Mouse (Mus musculus) gastrocnemius, postnatal 36 days (tissue): ENCODE measurements around the gene Prune1. TPM values are rescaled to one million over a fixed set of nuclear protein-coding genes. Genes with fewer than 3 reads are reported as not detected.

Experiments
- DNase-seq, 2 experiments: peaks; one replicate each; pipeline ENCODE4 v3.0.0; 2022
- intact Hi-C: fragments of 180-260 bp; cut with DNase I; formaldehyde crosslinking; loops from one replicate; pipeline ENCODE4 v1.15.1; 2025
- total RNA-seq, 2 experiments: library from RNA; stranded (reverse); gene quantifications; 2 replicates each; pipeline ENCODE4 v1.2.3; 2021

Gene Prune1
- total RNA-seq, 2 experiments from 2014 or later, result 39.4 to 45.5 TPM

DNA sequence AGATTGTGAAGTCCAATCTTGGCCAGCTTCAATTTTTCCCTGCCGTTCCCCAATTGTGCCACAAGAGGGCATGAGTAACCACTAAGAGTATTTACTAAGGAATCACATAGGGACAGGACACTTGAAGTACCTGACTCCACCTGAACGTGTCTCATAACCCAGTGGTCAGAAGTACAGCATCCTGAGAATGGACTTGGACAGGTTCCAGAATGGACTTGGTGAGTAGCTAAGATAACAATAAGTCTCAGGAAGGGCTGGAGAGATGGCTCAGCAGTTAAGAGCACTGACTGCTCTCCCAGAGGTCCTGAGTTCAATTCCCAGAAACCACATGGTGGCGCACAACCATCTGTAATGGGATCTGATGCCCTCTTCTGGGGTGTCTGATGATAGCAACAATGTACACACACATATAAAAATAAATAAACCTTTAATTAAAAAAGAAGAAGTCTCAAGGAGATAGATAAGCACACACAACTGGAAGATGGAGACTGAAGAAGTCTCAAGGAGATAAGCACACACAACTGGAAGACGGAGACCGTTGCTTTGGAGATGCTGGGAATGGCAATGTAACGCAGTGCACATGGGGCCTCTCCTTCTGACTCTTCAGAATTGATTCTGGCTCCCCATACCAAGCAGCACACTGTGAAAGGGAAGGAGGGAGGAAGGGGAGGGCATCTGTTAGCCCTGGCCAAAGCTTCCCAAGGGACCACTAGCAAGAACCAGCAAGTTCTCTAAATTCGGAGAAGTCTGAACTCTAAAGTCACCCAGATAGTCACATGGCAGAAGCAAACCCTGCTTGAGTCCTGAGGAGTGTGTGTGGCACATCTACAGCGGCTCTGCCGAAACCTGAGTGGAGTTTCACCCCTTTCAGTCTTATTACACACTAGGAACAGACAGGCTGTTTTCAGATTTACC is 29.3 kb upstream of the Prune1 start:
- intact Hi-C loops, result loop anchor here (5.0 kb wide), 1 partner anchor 81 kb away; no protein-coding TSS in a partner anchor
- DNase-seq, result peak; percentile 44 to 59

DNA sequence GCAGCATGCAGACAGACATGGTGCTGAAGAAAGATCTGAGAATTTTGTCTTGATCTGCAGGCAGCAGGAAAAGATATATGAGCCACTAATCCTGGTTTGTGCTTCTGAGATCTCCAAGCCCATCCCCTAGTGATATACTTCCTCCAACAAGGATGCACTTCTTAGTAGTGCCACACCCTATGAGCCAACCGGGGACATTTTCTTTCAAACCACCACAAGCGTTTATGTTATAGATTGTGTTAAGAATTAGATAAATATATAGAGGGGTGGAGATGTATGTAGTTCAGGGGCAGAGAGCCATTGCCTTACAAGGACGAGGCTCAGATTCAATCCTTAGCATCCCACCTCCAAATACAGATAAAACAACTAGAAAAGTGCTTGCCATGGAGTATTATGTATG is 28.6 kb upstream of the Prune1 start:
- intact Hi-C loops, result loop anchor here (5.0 kb wide), 1 partner anchor 82 kb away; no protein-coding TSS in a partner anchor
- no peak for DNase-seq

DNA sequence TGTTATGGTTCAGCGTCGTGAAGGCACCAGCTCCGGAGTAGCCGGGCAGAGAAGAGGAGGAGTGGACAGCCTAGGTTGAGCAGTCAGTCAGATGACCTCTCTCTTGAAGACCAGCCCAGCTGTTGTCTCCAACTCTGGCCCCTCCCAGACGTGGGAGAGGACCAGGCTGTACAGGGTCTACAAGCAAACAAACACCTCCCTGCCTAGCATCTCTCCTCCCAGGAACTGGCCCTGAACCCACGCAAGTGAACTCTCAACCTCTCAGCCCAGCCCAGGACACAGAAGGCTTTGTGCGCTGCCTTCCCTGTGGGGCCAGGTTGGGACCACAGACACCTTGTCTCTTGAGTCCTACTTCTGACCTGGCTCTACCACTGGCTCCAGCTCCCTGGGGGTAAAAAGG is 25.2 kb upstream of the Prune1 start, which contains the start of gene Anxa9:
TSS of gene Anxa9 (minus strand) at position 77 of the 400 bp plus-strand sequence.
- intact Hi-C loops, result no loop called here
- no peak for DNase-seq

DNA sequence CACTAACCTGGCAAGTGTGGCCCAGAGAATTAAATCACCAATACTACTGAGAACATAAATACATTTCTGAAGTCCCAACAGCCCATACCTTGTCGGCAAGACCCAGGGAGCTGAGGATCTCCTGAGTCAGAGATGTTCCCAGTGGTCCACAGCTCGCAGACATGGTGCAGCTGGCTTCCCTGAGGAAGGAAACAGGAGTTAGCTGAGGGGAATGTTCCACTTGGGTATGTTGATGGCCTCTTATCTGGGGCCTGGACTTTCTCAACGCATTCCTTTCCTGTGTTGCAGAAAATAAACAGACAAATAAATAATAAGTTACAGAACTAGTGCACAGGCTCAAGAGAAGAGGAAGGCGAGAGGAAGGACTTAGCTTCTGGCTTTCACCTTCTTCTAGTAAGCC is 24.4 kb upstream of the Prune1 start:
- no peak for DNase-seq
- intact Hi-C loops, result no loop called here

DNA sequence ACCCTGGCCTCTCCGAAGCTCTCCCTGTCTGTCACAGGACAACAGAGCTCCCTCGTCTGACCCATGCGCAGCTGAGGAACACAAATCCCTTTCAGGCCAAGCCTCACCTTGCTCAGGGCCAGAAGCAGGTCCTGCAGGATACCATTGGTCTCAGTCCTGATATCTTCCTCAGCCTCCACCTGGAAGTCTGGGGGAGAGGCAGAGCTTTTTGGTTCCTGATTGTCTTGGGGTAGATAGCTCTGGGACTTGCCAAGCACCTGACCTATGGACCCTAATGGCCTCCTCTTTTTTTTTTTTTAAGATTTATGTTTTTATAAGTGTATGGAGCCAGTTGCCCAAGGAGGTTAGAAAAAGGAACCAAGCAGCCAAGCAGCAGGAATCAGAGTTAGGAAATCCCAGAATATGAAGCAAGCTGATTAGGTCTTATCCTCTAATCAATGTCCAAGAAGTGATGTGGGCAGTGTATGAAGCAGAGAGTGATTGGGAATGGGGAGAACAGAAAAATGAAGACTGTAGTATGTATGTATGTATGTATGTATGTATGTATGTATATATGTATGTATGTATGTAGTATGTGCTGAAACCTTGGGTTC is 19.4 kb upstream of the Prune1 start:
- intact Hi-C loops, result no loop called here
- no peak for DNase-seq

DNA sequence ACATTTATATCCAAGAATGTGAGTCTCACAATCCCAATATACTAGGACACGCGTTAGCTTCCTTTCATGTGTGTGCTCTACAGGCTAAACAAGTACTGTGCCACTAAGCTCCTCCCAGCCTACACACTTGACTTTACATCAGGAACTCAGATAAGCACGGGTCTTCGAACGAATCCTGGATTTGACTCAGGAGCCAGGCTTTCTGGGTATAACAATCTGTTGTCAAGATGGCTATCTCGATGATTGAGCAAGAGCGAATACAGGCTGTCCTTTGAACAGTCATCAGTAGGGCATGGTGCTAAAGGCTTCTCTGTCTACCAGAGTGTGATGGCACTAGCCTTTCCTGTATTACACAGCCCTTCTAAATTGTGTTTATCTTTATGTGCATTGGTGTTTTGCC is 16.1 kb upstream of the Prune1 start:
- no peak for DNase-seq
- intact Hi-C loops, result no loop called here

DNA sequence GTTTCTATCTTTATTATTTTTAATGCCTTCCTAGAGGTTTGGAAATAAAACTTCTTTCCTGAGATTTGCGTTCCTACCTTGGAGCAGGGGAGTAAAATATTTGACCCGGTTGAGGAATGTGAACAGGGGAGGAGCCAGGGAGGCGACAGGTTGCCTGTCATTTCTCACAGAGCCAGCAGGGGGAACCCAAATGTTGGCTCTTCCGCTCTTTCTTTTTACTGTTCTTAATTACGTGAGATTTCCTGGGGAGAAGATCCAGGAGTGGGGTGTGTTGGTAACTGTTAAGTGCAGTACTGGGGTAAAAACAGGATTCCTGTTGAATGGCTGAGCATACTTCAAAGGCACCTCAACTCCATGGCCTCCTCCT is 14.2 kb upstream of the Prune1 start:
- intact Hi-C loops, result no loop called here
- no peak for DNase-seq

DNA sequence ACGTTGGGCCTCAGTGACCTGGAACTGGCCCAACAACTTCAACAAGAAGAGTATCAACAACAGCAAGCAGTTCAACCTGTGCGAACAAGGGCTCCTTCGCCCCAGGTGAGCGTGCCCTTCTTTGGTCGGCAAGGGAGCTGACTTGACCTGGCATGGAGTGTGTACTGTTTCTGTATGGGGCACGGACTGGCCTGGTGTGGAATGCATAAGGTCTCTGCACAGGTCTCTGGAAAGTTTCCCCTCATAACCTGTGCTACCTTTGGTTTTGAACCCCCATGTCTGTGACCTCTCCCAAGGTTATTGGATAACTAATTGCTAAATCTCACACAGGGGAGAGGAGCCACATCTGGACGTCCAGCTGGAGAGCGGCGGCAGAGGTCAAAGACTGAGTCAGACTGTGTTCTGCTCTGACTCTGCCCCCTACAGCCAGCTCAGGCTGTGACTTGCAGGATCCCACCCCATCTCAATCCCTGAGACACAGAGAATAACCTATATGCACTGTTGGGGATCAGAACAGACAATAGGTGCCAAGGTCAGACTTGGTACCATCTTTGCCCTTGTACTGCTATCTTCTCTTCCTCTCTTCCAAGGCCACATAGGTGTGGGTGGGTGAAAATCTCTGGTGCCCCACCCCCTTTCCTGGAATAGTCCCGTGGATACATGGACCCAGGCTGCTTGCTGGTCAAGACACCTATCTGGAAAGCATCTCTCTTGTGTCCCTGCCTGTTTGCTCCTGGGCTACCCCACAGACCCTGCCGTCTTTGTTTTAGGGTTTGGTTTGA is 13.6 kb upstream of the Prune1 start:
- intact Hi-C loops, result no loop called here
- DNase-seq, result no peak

DNA sequence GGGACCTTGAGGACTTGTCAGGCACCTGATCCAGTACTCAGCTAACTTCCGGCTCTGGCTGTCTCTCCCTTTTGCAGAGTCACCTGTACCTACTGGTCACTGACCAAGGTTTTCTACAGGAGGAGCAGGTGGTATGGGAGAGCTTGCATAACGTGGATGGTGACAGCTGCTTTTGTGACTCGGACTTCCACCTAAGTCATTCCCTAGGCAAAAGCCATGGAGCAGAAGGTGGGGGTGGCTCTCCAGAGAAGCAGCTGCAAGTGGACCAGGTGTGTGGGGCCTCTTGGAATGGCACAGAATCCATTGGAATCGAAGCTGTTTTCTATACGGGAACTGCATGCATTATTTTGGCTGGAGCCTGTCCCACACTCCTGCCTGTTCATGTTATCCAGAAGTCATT is 12.8 kb upstream of the Prune1 start:
- no peak for DNase-seq
- intact Hi-C loops, result no loop called here

DNA sequence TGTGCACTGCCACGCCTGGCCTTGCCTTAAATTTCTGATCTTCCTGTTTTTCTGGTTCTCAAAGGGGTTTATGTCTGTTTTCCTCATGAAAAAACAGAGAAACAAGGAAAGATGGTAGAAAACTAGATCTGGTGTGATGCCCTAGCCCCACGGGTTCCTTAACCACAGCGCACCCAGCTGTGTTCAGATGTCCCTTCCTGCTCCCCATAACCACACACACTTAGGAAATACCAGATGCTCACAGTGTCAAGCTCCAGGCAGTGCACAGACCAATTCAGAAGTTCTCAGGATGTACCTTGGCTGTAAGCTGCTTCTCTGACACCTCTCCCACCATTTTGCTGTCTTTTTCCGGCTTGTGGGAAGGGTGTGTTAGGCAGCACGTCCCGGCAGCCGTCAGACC is 12.4 kb upstream of the Prune1 start:
- intact Hi-C loops, result no loop called here
- no peak for DNase-seq

DNA sequence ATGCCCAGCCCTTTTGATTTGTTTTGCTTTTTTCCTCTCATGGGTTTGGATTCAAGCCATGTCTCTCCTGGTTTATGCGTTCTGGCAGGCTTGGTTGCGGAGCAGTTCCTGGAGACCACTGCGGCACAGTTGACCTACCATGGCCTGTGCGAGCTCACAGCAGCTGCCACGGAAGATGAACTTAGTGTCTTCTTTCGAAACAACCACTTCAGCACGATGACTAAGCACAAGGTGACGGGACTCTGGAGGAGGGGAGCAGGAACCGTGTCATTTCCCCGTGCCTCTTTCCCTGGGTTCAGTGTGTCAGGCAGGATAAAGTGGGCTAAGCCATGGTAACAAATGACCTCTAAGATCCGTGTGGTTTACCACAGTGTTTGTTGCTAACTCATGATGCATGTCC is 11.7 kb upstream of the Prune1 start:
- intact Hi-C loops, result no loop called here
- DNase-seq, result no peak

DNA sequence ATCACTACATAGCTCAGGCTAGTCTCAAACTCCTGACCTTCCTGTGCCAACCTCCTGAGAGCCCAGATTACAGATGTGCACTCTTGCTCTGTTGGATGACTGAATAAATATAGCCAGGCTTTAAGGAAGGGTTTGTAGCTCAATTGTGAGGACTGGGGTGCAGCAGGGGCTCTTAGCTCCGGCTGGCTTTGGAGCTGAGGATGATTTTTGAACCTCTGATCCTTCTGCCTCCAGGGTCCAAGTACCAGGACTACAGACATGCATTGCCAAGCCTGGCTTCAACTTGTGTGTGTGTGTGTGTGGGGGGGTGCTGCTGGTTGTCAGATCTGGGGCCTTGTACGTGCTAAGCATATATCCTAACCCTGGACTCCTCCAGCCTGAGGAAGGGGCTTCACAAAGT is 11.0 kb upstream of the Prune1 start:
- no peak for DNase-seq
- intact Hi-C loops, result no loop called here

DNA sequence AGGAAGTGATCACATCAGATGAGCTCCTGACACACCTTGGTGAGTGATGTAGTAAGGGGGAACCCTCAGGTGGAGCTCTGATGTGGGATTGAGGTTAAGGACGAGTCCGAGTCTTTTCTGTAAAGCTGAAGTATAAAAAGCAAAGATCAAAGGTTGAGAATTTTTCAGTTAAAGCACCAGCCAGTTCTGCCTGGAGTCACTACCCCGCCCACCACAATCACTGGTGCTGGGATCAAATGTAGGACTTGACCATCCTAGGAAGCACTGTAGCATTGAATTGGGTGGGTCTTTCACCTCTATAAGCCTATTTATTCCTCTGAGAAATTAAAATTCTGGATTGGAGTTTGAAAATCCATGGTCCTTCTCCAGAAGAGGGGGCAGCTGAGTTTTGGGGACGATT is 9.2 kb upstream of the Prune1 start:
- intact Hi-C loops, result no loop called here

DNA sequence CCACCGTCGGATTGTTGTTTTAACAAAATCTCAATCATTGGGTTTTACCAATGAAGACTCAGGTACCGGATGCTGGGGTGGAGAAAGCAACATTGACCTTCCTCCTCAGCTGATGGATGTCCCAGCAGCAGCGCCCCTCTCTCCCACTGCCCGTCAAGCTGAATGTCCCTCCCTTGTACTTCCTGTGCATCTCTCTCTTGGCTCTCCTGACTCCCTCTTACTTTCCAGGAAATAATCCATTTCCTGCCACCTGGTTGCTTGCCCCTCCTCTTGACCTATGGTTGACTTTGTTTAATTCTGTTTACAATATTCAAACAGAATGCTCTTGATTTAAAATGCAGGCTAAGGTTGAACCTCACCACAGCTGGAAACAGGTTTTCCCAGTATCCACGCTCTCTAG is 8.3 kb upstream of the Prune1 start:
- DNase-seq, result no peak
- intact Hi-C loops, result no loop called here

More for the DNA sequence above, 9.2 kb upstream of the Prune1 start:
- DNase-seq, result no peak

DNA sequence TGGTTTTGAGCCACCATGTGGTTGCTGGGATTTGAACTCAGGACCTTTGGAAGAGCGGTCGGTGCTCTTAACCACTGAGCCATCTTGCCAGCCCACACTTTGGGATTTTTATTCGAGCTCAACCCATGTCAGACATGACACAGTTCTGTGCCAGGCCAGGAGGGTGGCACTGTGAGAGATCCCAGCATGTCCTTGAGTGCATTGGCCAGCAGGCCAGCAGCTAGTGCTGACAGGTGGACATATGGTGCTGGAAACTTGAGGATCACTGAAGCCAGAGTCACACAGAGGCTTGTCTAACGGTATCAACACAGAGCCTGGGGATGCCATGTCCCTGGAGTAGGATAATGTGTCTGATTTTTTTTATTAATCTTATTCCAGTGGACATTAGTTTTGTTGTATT is 7.5 kb upstream of the Prune1 start:
- no peak for DNase-seq
- intact Hi-C loops, result no loop called here

DNA sequence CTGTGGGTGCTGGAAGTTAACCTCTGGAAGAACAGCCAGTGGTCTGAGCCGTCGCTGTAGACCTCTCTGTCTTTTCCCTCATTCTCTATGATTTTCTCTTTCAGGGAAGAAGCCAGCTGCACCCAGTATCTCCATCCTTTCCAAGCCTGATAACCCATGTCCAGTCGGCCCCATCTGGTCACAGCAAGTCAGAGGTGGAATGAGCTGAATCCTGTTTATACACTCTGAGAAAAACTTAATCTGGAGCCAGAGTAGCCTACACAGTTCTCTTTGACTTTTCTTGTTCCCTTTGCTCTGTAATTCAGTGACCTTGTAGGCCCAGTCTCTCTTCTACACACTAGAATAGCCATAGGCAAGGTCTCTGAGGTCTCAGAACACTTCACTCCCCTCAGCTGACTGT is 5.7 kb upstream of the Prune1 start:
- intact Hi-C loops, result no loop called here

DNA sequence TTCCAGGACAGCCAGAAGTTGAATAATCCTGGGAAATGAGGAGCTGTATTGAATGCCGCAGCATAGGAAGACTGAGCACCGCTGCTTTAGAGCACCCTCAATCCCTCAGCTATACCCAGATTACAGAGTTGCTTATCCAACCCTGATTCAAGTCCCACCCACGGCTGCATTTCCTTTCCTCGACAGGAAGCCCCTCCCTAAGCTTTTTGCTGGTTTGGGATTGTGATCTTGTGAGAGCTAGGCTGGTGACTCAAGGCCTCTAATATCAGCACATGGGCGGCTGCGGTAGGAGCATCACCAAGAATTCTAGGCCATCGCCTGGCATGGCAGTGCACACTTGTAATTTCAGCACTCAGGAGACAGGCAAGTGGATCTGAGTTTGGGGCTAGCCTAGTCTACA is 4.6 kb upstream of the Prune1 start:
- intact Hi-C loops, result no loop called here
- no peak for DNase-seq

More for the DNA sequence above, 5.7 kb upstream of the Prune1 start:
- no peak for DNase-seq

DNA sequence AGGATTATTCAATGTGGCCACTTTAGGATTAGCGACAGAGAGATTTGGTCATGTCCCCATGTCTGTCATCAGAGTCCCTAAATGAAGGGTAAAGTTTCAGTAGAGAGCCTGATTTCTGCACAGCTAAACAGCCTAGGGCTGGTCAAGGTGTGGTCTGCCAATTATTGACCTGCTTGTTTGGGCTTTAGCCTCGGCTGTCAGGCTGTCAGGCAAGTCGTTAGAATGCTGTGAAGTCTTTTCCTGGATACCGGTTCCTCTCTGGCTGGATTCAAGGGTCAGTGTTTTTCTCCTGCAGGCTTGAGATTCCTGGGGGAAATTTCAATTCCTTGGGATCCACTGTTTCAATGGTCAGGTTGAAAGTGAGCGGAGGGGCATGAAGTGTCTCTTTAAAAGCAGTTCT is 4.1 kb upstream of the Prune1 start:
- intact Hi-C loops, result no loop called here
- DNase-seq, result no peak

DNA sequence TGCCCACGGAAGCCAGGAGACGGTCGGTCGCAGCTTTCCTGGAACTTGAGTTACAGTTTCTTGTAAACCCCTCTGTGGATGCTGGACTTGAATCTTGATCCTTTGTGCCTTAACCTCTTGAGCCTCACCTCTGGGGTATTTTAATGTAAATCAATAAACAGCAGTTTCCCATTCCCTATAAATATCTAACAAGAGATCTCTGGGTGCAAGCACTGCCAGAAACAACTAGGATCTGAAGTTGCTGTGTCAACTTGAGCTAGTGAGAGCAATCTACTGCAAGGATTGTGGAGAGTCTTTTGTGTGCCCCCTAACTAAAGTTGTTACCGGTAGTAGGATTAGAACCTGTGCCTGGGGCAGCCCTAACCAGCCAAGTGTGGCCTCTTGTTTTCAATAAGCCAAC is 3.5 kb upstream of the Prune1 start:
- intact Hi-C loops, result no loop called here
- no peak for DNase-seq

DNA sequence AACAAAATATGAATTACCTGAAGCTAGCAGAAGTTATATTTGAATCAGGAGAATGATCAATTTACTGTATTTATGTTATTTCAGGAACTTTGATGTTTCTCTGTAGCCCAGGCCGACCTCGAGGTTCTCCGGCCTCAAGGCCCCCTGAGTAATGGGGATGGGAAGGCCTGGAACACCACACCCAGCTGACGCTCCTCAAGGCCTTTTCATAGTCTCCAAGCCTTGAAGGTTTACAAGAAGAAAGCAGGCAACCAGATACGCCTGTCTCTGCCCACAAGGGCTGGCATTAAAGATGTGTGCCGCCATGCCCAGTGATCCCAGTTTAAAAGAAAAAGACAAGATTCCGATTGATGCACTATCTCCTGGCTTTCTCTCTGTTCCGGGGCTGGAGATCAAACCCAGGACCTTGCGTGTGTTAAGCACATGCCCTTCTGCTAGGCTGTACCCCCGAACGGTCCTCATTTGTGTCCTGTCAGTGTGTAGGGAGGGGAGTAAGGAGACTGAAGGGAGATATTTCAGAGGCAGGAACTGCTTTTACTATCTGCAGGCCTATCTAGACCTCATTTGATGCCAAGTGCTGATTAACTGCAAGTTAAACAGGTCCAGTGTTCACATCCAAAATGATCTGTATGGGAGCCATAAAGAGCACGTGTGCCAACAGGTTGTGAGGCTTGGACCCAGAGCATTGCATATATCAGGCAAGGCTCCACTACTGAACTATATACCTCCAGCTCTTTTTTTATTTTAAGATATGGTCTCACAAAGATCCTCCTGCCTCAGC is 2.8 kb upstream of the Prune1 start:
- intact Hi-C loops, result loop anchor here (5.0 kb wide), 1 partner anchor 33 kb away; no protein-coding TSS in a partner anchor
- DNase-seq, result no peak
